Mouse (Mus musculus): ENCODE data around the gene Zbtb25. TPM values are rescaled to one million over a fixed set of nuclear protein-coding genes. Genes with fewer than 3 reads are reported as not detected.

Zbtb25 gene
- polyA plus RNA-seq, 1 experiment from 2014 or later, result 4.3 TPM

- Histone ChIP-seq H3K9me3 (ENCODE audit: control insufficient read depth) (no peaks in the 10 kb centered on the region), H3K27me3 (replicated peaks; ENCODE audit: control insufficient read depth, insufficient read depth, low read length) (no peaks in the 10 kb centered on the region), H3K4me1 (replicated peaks; ENCODE audit: control insufficient read depth, insufficient read depth, low read length) (peaks cover 6% of the 10 kb centered on the region; the same call in 1 of the 2 replicates), H3K27ac (ENCODE audit: low read depth, low read length) (peak overlapping the region; percentile 99), H3K4me3 (ENCODE audit: low read depth, low read length) (peak overlapping the region; percentile 97), H3K4me2 (replicated peaks; ENCODE audit: low read depth) (peak overlapping the region; percentile 75), H3K36me3 (ENCODE audit: control insufficient read depth, insufficient read depth) (no peaks in the 10 kb centered on the region), H3K9ac (ENCODE audit: low read depth, low read length) (peak overlapping the region; percentile 96)
- WGBS, result under 1% methylated on average over 26 of the region's 26 CpGs
- ATAC-seq, result peak; percentile 16
- no peak for TF ChIP-seq CTCF (IDR thresholded peaks at IDR 0.05; ENCODE audit: low read depth)
Measured at GRCm38 (mm10) chr12:76368790-76369205, 604 bp downstream of the Zbtb25 start.

DNA sequence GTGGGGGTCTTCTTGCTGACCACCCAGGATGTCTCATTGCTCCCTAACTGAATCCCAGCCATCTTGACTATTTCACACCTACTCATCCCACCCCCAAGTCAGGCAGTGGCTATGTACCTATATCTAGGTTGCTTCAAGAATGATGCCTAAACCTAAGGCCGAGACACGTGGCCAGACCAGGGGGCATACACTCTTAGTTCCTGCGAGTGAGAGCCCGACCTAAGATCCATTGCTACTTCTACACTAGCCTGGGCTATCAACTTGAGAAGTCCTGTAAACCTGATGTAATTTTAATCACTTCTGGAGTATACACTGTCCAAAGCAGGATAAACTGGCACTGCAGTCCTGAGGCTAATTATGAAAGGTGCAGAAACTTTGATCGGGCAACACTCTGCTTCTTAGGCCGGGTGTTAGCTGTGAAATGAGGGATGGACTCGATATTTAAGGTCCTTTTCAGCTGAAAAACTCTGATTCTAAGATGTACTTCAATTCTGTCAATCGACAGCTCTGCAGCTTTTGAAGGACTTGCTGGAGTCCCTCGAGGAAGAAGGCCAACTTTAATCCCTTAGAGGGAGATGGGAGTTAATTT lies 1.1 kb downstream of the Zbtb25 start:
- H3K4me3 ChIP-seq (ENCODE audit: low read depth, low read length), result peak overlapping the region; percentile 97
- peak overlapping the region; percentile 96 for H3K9ac ChIP-seq (ENCODE audit: low read depth, low read length)
- H3K4me1 ChIP-seq (replicated peaks; ENCODE audit: control insufficient read depth, insufficient read depth, low read length), result peaks cover 6% of the 10 kb centered on the region; the same call in 1 of the 2 replicates
- H3K27ac ChIP-seq (ENCODE audit: low read depth, low read length), result no peak overlapping the region
- TF ChIP-seq CTCF (IDR thresholded peaks at IDR 0.05; ENCODE audit: low read depth), result no peak
- 21% methylated on average over 9 of the region's 9 CpGs for WGBS
- no peak for ATAC-seq
- H3K27me3 ChIP-seq (replicated peaks; ENCODE audit: control insufficient read depth, insufficient read depth, low read length), result no peaks in the 10 kb centered on the region
- H3K4me2 ChIP-seq (replicated peaks; ENCODE audit: low read depth), result peak overlapping the region; percentile 75
- H3K9me3 ChIP-seq (ENCODE audit: control insufficient read depth), result no peaks in the 10 kb centered on the region
- no peaks in the 10 kb centered on the region for H3K36me3 ChIP-seq (ENCODE audit: control insufficient read depth, insufficient read depth)

DNA sequence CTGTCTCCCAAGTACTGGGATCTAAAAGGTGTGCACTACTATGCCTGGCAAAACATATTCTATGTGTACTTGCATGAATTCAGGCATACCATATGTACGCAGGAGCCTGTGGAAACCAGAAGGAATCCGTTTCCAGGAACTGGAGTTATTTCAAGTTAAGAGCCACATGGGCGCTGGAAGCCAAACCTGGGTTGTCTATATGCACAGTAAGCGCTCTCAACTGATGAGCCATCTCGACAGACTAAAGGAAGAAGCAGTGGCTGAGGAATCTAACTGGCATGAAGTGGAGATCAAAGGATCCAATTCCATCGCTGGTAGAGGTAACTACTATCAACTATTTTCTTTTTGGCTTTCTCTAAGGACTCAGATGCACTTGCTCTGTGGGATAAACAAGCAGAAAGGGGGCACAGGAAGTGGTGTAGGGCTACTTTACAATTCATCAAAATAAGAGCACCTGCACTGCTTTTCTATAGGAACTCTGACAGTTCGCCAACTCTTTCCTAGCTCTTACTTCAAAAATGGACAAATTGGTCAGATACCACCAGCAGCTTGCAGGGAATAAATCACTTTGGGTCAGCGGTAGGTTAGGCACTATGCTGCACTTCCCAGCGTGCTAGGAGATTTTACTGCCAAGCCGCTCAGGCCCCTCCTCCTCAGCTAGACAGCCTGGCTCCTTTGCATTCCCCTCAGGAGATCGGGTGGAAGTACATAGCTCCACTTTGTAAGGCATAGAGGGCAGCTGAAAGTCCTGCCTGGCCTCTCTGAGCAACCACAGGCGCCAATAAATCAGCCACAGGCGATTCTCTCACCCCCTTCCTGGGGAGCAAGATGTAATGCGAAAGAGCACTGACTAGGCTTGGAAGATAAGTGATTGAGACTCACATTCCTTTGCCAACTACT lies 2.1 kb downstream of the Zbtb25 start:
- no peak overlapping the region for H3K4me3 ChIP-seq (ENCODE audit: low read depth, low read length)
- H3K4me2 ChIP-seq (replicated peaks; ENCODE audit: low read depth), result peak overlapping the region; percentile 75
- no peak for ATAC-seq
- H3K4me1 ChIP-seq (replicated peaks; ENCODE audit: control insufficient read depth, insufficient read depth, low read length), result peaks cover 3% of the 10 kb centered on the region; the same call in 1 of the 2 replicates
- no peaks in the 10 kb centered on the region for H3K27me3 ChIP-seq (replicated peaks; ENCODE audit: control insufficient read depth, insufficient read depth, low read length)
- TF ChIP-seq CTCF (IDR thresholded peaks at IDR 0.05; ENCODE audit: low read depth), result no peak
- no peaks in the 10 kb centered on the region for H3K9me3 ChIP-seq (ENCODE audit: control insufficient read depth)
- no peak overlapping the region for H3K9ac ChIP-seq (ENCODE audit: low read depth, low read length)
- no peak overlapping the region for H3K27ac ChIP-seq (ENCODE audit: low read depth, low read length)
- 35% methylated on average over 14 of the region's 14 CpGs for WGBS
- no peaks in the 10 kb centered on the region for H3K36me3 ChIP-seq (ENCODE audit: control insufficient read depth, insufficient read depth)

- H3K4me1 ChIP-seq (replicated peaks; ENCODE audit: control insufficient read depth, insufficient read depth, low read length), result no peaks in the 10 kb centered on the region; the same call in 1 of the 2 replicates
Measured at GRCm38 (mm10) chr12:76366276-76366675, 3.1 kb downstream of the Zbtb25 start.

DNA sequence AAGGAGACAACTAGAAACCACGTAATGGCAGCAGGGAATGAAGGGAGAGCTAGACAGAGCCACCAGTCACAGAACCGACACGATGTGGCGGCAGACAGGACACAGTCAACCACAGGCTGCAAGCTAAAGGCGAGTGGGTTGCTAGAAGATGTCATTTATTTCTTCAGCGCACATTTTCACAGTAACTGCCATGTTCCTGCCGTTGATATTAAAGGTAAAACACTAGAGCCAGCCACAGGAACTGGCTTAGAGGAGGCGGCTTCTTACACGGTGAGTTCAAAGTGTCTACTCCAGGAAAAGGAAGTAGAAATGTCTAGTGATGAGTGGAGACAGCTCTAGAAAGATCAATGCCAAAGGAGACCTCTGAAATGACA lies 7.1 kb downstream of the Zbtb25 start:
- no peak overlapping the region for H3K9ac ChIP-seq (ENCODE audit: low read depth, low read length)
- no peaks in the 10 kb centered on the region for H3K27me3 ChIP-seq (replicated peaks; ENCODE audit: control insufficient read depth, insufficient read depth, low read length)
- no peaks in the 10 kb centered on the region for H3K36me3 ChIP-seq (ENCODE audit: control insufficient read depth, insufficient read depth)
- no peaks in the 10 kb centered on the region for H3K9me3 ChIP-seq (ENCODE audit: control insufficient read depth)
- ATAC-seq, result no peak
- no peak for TF ChIP-seq CTCF (IDR thresholded peaks at IDR 0.05; ENCODE audit: low read depth)
- WGBS, result 73% methylated on average over 9 of the region's 9 CpGs
- no peak overlapping the region for H3K4me3 ChIP-seq (ENCODE audit: low read depth, low read length)
- H3K27ac ChIP-seq (ENCODE audit: low read depth, low read length), result no peak overlapping the region
- no peak overlapping the region for H3K4me2 ChIP-seq (replicated peaks; ENCODE audit: low read depth)
- no peaks in the 10 kb centered on the region for H3K4me1 ChIP-seq (replicated peaks; ENCODE audit: control insufficient read depth, insufficient read depth, low read length)

More at GRCm38 (mm10) chr12:76366276-76366675, 3.1 kb downstream of the Zbtb25 start:
- TF ChIP-seq CTCF (IDR thresholded peaks at IDR 0.05; ENCODE audit: low read depth), result no peak
- Histone ChIP-seq H3K4me3 (ENCODE audit: low read depth, low read length) (no peak overlapping the region), H3K9me3 (ENCODE audit: control insufficient read depth) (no peaks in the 10 kb centered on the region), H3K9ac (ENCODE audit: low read depth, low read length) (no peak overlapping the region), H3K27me3 (replicated peaks; ENCODE audit: control insufficient read depth, insufficient read depth, low read length) (no peaks in the 10 kb centered on the region), H3K4me2 (replicated peaks; ENCODE audit: low read depth) (no peak overlapping the region), H3K27ac (ENCODE audit: low read depth, low read length) (no peak overlapping the region), H3K36me3 (ENCODE audit: control insufficient read depth, insufficient read depth) (no peaks in the 10 kb centered on the region)
- ATAC-seq, result no peak
- 77% methylated on average over 3 of the region's 3 CpGs for WGBS
